Mouse (Mus musculus): ENCODE results near the gene Brwd3. TPM values are rescaled to one million over a fixed set of nuclear protein-coding genes. Genes with fewer than 3 reads are reported as not detected.

Gene Brwd3
- polyA plus RNA-seq (2015; fragmentation: Nextera tagmentation; extraction: Ambion mirVana): 0.86 and 1.1 TPM in 2 replicates

- Histone ChIP-seq H3K9me3 (replicated peaks) (no peaks in the 10 kb centered on the region), H3K27me3 (no peaks in the 10 kb centered on the region), H3K9ac (peak within 1 kb of the TSS; percentile 66), H3K4me2 (peak within 1 kb of the TSS; percentile 73), H3K4me3 (replicated peaks) (peak within 1 kb of the TSS; percentile 68), H3K27ac (replicated peaks) (peak within 1 kb of the TSS; percentile 87), H3K36me3 (replicated peaks) (no peaks in the 10 kb centered on the region), H3K4me1 (replicated peaks) (0 out of 2 replicates have a peak, but pooled peaks cover 3% of the 10 kb centered on the region)
- 14% methylated on average over 35 of the region's 39 CpGs for WGBS (ENCODE audit: insufficient replicate concordance)
- peak; percentile 92 for ATAC-seq (ENCODE audit: insufficient read depth)
Observed at GRCm38 (mm10) chrX:108834090-108834774, at the start of gene Brwd3. Gene Brwd3, minus strand, starts transcription at chrX:108834372.

DNA sequence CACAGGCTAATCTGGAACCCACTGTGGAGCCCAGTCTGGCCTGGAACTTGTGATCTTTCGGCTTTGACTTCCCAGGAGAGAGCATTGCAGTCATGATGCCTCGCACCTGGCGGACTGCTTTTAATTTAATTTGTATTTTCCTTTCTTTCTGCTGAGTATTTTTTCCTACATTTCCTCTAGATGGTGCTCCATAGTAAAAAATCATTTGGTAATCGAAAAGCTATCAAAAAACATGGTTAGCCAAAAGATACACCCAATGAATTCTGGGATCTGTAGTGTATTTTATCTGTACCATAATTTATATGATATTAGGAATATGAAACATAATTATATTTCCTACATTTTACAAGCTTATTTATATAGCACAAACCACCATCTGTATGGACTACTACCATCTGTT lies 28.5 kb upstream of the Brwd3 start:
- no peaks in the 10 kb centered on the region for H3K4me1 ChIP-seq (replicated peaks)
- 65% methylated on average over 4 of the region's 4 CpGs for WGBS (ENCODE audit: insufficient replicate concordance)
- H3K9ac ChIP-seq: no peak overlapping the region
- H3K36me3 ChIP-seq (replicated peaks): no peaks in the 10 kb centered on the region
- no peak overlapping the region for H3K27ac ChIP-seq (replicated peaks)
- no peaks in the 10 kb centered on the region for H3K9me3 ChIP-seq (replicated peaks)
- no peak for ATAC-seq (ENCODE audit: insufficient read depth)
- H3K27me3 ChIP-seq: no peaks in the 10 kb centered on the region
- no peak overlapping the region for H3K4me3 ChIP-seq (replicated peaks)
- H3K4me2 ChIP-seq: no peak overlapping the region

- Histone ChIP-seq H3K4me1 (replicated peaks) (no peaks in the 10 kb centered on the region), H3K36me3 (replicated peaks) (no peaks in the 10 kb centered on the region), H3K4me2 (no peak overlapping the region), H3K4me3 (replicated peaks) (no peak overlapping the region), H3K9me3 (replicated peaks) (no peaks in the 10 kb centered on the region), H3K27ac (replicated peaks) (no peak overlapping the region), H3K27me3 (no peaks in the 10 kb centered on the region), H3K9ac (no peak overlapping the region)
- no peak for ATAC-seq (ENCODE audit: insufficient read depth)
- 85% methylated on average over 2 of the region's 2 CpGs for WGBS (ENCODE audit: insufficient replicate concordance)
Observed at GRCm38 (mm10) chrX:108842705-108843104, 8.5 kb upstream of the Brwd3 start.

DNA sequence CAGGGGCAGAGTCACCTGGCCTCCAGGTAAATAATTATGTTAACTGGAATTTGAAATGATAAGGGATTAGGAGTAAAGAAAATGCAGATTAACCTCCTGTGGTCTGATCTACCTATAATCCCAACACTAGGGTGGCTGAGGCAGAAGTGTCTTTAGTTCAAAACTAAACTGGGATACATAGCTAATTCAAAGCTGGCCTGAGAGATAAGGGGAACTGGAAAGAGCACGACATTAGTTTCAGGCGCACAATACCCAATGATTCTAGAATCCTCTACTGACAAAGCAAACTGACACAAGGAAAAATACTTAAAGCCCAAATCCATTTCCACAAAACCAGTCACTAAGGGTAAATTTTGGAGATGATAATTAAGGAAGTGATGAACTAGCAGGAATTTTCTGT lies 2.2 kb upstream of the Brwd3 start:
- Histone ChIP-seq H3K4me1 (replicated peaks) (0 out of 2 replicates have a peak, but pooled peaks cover 3% of the 10 kb centered on the region), H3K36me3 (replicated peaks) (no peaks in the 10 kb centered on the region), H3K4me3 (replicated peaks) (no peak overlapping the region), H3K9ac (no peak overlapping the region), H3K4me2 (no peak overlapping the region; the same call in 1 of the 2 replicates), H3K9me3 (replicated peaks) (no peaks in the 10 kb centered on the region), H3K27ac (replicated peaks) (no peak overlapping the region), H3K27me3 (no peaks in the 10 kb centered on the region)
- WGBS (ENCODE audit: insufficient replicate concordance): 50% methylated on average over 2 of the region's 2 CpGs
- ATAC-seq (ENCODE audit: insufficient read depth): no peak

GRCm38 (mm10) chrX:108835233-108835632 lies 1.1 kb upstream of the Brwd3 start:
- ATAC-seq (ENCODE audit: insufficient read depth): no peak
- 32% methylated on average over 5 of the region's 5 CpGs for WGBS (ENCODE audit: insufficient replicate concordance)
- peak overlapping the region; percentile 65 for H3K4me2 ChIP-seq
- H3K9me3 ChIP-seq (replicated peaks): no peaks in the 10 kb centered on the region
- no peaks in the 10 kb centered on the region for H3K36me3 ChIP-seq (replicated peaks)
- H3K9ac ChIP-seq: no peak overlapping the region
- H3K27me3 ChIP-seq: no peaks in the 10 kb centered on the region
- 0 out of 2 replicates have a peak, but pooled peaks cover 3% of the 10 kb centered on the region for H3K4me1 ChIP-seq (replicated peaks)
- peak overlapping the region; percentile 68 for H3K4me3 ChIP-seq (replicated peaks)
- H3K27ac ChIP-seq (replicated peaks): peak overlapping the region; percentile 87

DNA sequence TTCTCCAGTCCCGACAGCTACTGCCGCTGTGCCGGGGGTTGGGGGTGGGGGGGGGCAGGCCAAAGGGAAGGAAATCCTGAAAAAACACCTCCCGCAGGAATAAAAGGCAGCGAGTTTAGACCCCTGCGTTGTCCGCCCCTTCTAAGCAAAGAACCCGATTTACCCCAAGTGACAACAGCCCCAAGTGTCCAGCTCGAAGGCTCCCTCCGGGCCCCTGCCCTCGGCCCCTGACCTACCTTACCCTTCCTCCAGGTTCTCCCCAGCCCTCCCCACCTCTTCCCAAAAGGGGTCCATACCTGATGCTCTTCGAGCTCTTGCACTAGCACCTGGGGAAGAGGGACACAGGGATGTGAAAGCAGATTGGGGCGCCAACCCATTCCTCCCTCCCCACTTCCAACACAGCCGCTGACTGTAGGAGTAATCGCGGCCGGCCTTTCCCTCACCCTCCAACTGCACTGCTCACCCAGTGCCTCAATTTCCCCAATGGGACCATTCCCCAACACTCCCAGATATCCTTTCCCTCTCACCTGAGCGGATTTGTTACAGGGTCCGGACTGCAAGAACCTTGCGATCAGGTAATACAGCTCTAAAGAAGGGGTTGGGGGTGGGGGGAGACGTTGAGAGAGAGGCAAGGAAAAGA lies 671 bp downstream of the Brwd3 start:
- WGBS (ENCODE audit: insufficient replicate concordance): 12% methylated on average over 21 of the region's 21 CpGs
- peak overlapping the region; percentile 66 for H3K9ac ChIP-seq
- peak overlapping the region; percentile 87 for H3K27ac ChIP-seq (replicated peaks)
- 0 out of 2 replicates have a peak, but pooled peaks cover 3% of the 10 kb centered on the region for H3K4me1 ChIP-seq (replicated peaks)
- no peaks in the 10 kb centered on the region for H3K27me3 ChIP-seq
- H3K4me2 ChIP-seq: peak overlapping the region; percentile 73
- peak; percentile 27 for ATAC-seq (ENCODE audit: insufficient read depth)
- H3K36me3 ChIP-seq (replicated peaks): no peaks in the 10 kb centered on the region
- no peaks in the 10 kb centered on the region for H3K9me3 ChIP-seq (replicated peaks)
- H3K4me3 ChIP-seq (replicated peaks): peak overlapping the region; percentile 68

- Histone ChIP-seq H3K4me2 (peak overlapping the region; percentile 73), H3K4me3 (replicated peaks) (peak overlapping the region; percentile 68), H3K27me3 (no peaks in the 10 kb centered on the region), H3K9ac (peak overlapping the region; percentile 66), H3K4me1 (replicated peaks) (0 out of 2 replicates have a peak, but pooled peaks cover 3% of the 10 kb centered on the region), H3K36me3 (replicated peaks) (no peaks in the 10 kb centered on the region), H3K27ac (replicated peaks) (peak overlapping the region; percentile 87), H3K9me3 (replicated peaks) (no peaks in the 10 kb centered on the region)
- WGBS (ENCODE audit: insufficient replicate concordance): 14% methylated on average over 13 of the region's 13 CpGs
- peak; percentile 61 for ATAC-seq (ENCODE audit: insufficient read depth)
Observed at GRCm38 (mm10) chrX:108832674-108833189, 1.4 kb downstream of the Brwd3 start.

GRCm38 (mm10) chrX:108831231-108831630 lies 2.9 kb downstream of the Brwd3 start:
- H3K27ac ChIP-seq (replicated peaks): no peak overlapping the region
- no peak overlapping the region for H3K4me3 ChIP-seq (replicated peaks)
- no peak overlapping the region for H3K4me2 ChIP-seq
- no peaks in the 10 kb centered on the region for H3K9me3 ChIP-seq (replicated peaks)
- H3K9ac ChIP-seq: no peak overlapping the region
- 0 out of 2 replicates have a peak, but pooled peaks cover under 1% of the 10 kb centered on the region for H3K4me1 ChIP-seq (replicated peaks)
- ATAC-seq (ENCODE audit: insufficient read depth): no peak
- no peaks in the 10 kb centered on the region for H3K36me3 ChIP-seq (replicated peaks)
- no peaks in the 10 kb centered on the region for H3K27me3 ChIP-seq

DNA sequence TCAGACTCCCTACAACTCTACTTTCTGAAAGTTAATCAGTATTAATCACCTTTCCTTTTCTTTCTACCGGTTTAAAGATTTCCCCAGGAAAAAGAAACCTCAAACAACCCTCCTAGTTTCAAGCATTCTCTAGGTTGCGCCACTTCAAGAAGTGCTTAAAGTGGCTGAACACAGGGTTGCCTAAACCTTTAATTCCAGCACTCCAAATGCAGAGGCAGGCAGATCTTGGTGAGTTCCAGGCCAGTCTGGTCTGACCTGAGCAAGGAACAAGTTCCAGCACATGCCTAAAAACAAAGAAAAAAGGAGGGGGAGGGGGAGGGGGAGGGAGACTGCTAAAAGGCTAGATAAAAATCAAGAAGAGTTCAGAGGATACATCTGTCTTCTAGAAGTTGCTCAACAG lies 6.1 kb downstream of the Brwd3 start:
- ATAC-seq (ENCODE audit: insufficient read depth): no peak
- no peak overlapping the region for H3K27ac ChIP-seq (replicated peaks)
- 46% methylated on average over 2 of the region's 2 CpGs for WGBS (ENCODE audit: insufficient replicate concordance)
- no peaks in the 10 kb centered on the region for H3K36me3 ChIP-seq (replicated peaks)
- no peaks in the 10 kb centered on the region for H3K27me3 ChIP-seq
- no peak overlapping the region for H3K4me3 ChIP-seq (replicated peaks)
- H3K9me3 ChIP-seq (replicated peaks): no peaks in the 10 kb centered on the region
- H3K4me2 ChIP-seq: no peak overlapping the region
- H3K9ac ChIP-seq: no peak overlapping the region
- no peaks in the 10 kb centered on the region for H3K4me1 ChIP-seq (replicated peaks)

DNA sequence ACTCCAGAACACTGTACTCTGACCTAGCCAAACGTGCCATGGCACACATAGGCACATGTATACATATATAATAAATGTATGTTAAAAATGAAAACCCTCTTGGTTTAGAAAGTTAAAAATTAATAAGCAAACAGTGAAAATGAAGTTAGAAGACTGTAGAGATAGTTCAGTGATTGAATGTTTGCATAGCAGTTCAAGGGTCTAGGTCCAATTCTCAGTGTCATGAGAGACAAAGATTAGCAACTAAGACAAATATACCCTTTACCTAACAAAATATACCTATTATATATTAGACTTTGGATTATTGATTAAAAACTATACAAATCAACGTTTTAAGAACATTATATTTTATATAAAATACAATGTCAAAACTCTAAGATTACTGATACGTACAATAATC lies 36.9 kb downstream of the Brwd3 start:
- ATAC-seq (ENCODE audit: insufficient read depth): no peak
- no peak overlapping the region for H3K9ac ChIP-seq
- WGBS (ENCODE audit: insufficient replicate concordance): 53% methylated on average over 3 of the region's 3 CpGs
- H3K9me3 ChIP-seq (replicated peaks): no peaks in the 10 kb centered on the region
- no peaks in the 10 kb centered on the region for H3K27me3 ChIP-seq
- H3K4me1 ChIP-seq (replicated peaks): no peaks in the 10 kb centered on the region
- H3K4me3 ChIP-seq (replicated peaks): no peak overlapping the region
- no peak overlapping the region for H3K27ac ChIP-seq (replicated peaks)
- H3K36me3 ChIP-seq (replicated peaks): no peaks in the 10 kb centered on the region
- no peak overlapping the region for H3K4me2 ChIP-seq

DNA sequence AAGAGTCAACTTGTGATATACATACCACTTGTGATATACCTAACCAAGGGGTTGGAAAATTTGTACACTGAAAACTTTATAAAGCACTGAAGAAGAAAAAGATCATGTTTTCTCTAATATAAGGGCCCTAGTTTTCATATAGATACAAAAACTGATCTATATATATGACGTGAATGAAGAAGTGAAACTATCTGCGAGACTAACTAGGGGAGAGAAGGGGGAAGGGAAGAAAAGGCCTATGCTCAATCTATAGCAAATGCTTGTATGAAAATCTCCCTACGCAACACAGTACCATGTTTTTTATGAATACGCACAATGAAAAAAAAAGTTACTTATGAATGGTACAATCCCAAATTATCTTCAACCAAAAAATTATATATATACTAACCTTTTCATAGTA lies 50.4 kb downstream of the Brwd3 start:
- no peak overlapping the region for H3K4me3 ChIP-seq (replicated peaks)
- H3K4me1 ChIP-seq (replicated peaks): no peaks in the 10 kb centered on the region
- no peaks in the 10 kb centered on the region for H3K36me3 ChIP-seq (replicated peaks)
- no peaks in the 10 kb centered on the region for H3K9me3 ChIP-seq (replicated peaks)
- no peak overlapping the region for H3K27ac ChIP-seq (replicated peaks)
- no peak overlapping the region for H3K4me2 ChIP-seq
- no peak overlapping the region for H3K9ac ChIP-seq
- no peaks in the 10 kb centered on the region for H3K27me3 ChIP-seq
- no peak for ATAC-seq (ENCODE audit: insufficient read depth)
- WGBS (ENCODE audit: insufficient replicate concordance): 81% methylated on average over 4 of the region's 4 CpGs

All from liver, embryonic 15.5 days (tissue).